Mouse (Mus musculus) erythroblast, adult 5-6 weeks (primary cell): ENCODE measurements at regions not wholly inside any gene's neighbourhood (a gene's known extent, or its start where the extent isn't known, plus 50 kb on each side); places are given as distances from the start of the nearest gene placed in this dataset.

ENCODE experiments used
- ATAC-seq: replicated peaks from 2 replicates; pipeline ENCODE4 v1.8.0; 2016; ENCODE audit warnings: moderate number of reproducible peaks, mild to moderate bottlenecking, moderate TSS enrichment, inconsistent platforms; ENCODE audit not compliant: poor library complexity, low FRiP score, severe bottlenecking

DNA sequence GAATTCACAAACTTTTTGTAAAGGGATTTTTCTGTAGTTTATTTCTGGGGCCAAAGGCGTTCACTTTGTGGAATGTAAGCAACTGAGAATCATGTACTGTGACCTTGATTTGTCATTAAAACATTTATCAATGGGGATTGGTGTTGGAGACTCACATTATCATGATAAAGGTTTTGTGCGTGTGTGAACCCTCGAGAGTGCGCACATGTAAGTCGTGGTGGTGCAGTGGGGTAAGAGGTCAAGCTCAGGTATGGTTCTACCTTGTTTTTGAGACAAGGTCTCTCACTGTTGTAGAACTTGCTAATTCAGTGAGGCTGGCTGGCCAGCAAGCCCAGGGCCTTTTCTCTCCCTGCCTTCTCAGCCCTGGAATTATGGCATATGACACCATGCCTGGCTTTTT is 280.4 kb downstream of the Rps24 start:
- no peak for ATAC-seq

DNA sequence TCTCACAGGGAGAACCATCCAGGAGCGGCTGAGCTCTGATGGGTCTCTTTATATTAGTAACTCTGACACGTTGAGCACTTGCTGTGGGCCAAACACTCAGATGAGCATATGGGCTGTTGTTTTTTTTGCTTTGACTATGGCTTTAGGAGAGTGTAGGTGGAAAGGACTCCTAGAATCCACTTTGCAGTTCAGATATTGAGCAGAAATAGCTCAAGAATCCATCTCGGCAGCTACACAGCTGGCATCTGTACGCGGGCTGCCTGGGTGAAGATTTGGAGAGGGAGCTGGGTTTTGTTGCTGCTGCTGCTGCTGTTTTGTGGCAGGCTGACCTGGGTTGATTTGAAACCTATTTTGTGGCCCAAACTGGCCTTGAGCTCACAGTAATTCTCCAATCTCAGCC is 281.0 kb downstream of the Rps24 start:
- no peak for ATAC-seq

DNA sequence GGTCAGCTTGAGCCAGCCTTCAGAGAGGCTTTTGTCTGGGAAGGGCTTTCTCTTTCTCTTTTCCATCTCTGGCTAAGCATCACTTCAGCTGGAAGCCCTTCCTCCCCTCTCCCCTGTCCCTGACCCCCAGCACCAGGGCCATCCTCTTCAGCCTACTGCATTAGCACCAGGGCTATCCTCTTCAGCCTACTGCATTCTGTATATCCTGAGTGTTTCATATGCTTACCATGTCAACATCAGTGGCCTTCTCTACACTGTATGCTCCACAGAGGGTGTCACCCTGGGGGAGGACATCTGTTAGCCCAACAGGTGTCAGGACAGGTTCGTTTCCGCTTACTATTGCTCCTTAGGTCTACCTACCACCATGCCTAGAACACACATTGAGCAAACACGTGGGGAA is 282.5 kb downstream of the Rps24 start:
- no peak for ATAC-seq

DNA sequence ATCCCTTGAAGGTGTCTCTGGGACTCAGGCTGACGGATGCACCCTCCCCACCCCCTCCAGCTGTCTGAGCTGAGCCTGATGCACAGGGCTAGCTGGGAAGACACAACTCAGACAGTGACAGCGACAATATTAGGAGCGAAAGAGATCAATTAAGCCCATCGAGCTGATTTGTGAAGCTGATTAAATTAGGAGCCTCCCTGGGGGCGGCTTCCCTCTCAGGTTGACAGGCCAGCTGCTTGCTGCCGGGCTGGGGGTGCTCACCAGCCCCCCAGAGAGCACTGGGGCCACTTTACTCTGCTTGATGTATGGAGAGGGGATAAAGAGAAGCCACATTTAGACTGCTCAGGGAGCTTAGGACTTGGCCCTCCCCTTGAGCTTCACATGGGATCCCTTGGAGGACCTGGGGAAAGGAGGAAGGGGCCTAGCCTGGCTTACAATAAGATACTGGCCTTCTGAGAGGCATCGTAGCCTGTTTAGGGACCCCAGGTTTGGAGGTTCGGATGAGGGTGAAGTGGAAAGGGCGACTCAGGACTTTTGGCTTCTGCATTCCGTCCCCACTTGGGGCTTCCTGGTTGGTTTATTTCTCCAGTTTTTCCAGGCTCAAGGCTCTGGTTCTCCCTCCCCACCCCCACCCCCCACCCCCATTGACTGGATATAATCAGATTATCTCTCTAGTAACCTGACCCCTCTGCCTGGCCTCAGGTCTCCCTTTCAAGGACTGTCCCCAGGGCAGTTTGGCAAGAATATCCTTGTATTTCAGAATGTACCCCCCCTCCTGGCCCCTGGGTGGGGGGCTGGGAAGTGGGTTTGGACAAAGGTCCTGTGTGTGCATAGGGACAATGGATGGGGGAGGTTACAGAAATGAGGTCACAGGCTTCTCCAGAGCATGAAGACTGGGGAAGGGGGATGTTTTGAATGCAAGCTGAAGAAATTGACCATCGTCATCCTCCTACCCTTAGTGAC is 283.4 kb downstream of the Rps24 start:
- no peak for ATAC-seq

DNA sequence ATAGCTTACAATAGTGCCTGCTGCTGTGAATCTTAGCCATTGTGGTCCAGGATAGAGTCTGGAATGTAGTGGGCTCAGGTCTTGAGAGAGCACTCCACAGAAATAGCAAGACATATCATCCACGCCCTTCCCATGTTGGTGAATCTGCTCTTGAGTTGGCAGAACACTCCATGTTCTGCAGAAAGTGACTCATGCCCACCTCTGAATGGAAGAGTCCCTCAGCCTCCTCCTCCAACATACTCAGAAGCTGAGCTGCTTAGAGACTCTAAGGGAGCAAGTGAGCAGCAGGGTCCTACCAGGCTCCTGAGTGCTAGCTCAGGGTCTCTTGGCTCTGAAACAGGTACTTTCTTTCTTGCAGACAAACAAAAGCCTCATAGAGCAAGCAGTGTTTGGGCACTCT is 284.7 kb downstream of the Rps24 start:
- no peak for ATAC-seq

DNA sequence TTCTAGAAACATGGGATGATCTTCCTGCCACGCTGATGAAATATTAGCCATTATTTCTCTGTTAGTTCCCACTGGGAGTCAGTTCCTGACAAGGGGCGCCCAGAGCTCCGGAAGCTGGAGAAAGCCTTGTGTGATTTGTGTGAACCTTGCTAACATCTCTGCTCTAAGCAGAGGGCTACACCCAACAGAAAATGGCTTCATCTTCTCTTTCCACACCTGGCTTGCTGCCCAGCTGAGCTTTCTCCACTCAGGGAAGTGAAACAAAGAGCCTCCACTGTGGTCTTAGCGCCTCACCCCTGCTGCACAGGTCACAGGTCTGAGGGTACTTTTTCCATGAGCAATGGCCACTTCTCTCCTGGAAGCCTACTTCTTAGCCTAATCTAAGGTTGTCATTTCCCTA is 285.2 kb downstream of the Rps24 start:
- ATAC-seq = no peak

DNA sequence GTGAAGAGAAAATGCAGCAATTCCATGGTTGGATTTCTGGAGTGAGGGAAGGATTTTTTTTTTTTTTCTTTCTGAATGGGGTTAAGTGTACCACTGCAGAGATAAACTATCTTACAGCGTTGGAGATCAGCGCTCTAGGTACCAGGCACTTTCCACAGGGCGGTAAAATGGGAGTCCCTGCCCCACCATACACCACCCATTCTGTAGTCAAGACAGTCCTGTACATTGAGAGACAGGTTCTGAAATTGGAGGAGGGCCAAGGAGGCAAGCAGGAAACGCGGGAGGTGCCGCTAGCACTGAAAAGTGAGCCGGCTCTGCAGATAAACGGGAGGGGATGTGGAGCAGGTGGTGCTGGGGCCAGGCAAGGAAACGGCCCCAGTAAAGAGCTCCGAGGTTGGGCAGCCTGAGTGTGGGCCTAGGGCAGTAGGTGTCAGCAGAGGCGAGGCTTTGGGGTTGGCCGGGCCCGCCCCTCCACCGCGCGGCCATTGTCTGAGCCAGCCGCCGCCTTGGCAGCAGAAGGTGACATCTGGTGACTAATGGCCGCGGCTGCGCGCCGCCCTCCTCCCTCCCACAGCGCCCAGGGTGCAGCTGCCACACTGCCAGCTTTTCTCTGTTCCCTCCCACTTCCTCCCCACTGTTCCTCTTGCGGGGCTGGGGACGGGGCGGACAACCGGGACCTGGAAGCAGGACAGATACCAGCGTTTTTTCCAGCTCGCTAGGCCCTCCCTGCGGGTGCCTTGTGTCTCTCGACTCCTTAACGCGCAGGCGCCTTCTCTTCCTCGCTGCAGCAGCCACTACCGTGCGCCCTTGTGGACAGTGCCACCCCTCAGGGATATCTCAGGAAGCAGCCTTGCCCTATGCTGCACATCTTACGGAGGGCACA is 292.1 kb downstream of the Rps24 start:
- no peak for ATAC-seq

DNA sequence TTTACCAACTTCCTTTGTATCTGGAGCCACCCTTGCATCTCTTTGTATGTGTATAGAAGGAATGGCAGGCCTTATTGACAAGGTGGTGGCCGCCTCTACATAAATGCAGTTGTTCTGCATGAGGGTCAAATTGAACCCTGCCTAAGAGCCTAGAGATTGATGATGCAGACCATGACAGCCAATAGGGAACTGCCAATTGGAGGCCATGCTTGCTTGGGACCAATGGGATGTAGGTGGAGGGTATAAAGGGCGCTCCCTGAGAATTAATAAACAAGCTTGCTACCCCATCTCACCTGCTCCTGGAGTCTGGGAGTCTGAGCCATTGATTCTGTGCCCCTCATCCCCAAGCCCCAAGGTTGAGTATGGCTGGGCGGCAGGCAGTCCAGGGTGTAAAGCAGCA is 294.7 kb downstream of the Rps24 start:
- no peak for ATAC-seq

DNA sequence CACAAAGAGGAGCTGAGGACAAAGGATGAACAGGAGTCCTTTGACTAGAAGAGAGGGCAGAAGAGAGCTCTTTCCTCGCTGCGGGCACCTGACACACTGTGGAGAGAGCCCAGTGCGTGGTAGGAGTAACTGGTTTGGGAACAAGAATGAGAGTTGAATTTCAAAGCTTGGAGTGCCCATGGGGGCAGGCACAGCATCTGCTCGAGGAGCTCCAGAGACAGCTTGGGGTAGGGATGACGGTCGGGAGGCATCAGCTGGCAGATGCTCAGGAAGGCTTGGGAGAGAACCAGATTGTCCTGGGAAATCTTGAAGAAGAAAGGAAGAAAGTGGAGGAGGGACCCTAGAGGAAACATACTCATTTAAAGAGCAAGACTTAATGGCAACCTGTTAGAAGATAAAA is 297.0 kb downstream of the Rps24 start:
- no peak for ATAC-seq

DNA sequence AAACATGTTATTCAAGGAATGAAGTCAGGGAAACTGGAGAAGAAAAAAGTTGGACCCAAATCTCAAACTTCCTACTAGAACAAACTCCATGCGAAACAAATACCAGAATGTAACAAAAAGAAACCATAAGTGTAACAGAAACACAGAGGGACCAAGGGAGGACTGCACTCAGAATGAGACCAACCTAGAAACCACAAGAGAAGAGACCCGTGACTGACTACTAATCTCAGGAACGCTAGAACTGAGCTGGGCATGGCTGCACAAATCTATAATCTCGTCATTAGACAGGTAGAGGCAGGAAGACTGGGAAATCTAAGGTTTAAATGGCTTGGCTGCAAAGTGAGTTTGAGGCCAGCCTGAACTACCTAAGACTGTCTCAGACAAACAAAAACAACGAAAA is 298.5 kb downstream of the Rps24 start:
- ATAC-seq = no peak

DNA sequence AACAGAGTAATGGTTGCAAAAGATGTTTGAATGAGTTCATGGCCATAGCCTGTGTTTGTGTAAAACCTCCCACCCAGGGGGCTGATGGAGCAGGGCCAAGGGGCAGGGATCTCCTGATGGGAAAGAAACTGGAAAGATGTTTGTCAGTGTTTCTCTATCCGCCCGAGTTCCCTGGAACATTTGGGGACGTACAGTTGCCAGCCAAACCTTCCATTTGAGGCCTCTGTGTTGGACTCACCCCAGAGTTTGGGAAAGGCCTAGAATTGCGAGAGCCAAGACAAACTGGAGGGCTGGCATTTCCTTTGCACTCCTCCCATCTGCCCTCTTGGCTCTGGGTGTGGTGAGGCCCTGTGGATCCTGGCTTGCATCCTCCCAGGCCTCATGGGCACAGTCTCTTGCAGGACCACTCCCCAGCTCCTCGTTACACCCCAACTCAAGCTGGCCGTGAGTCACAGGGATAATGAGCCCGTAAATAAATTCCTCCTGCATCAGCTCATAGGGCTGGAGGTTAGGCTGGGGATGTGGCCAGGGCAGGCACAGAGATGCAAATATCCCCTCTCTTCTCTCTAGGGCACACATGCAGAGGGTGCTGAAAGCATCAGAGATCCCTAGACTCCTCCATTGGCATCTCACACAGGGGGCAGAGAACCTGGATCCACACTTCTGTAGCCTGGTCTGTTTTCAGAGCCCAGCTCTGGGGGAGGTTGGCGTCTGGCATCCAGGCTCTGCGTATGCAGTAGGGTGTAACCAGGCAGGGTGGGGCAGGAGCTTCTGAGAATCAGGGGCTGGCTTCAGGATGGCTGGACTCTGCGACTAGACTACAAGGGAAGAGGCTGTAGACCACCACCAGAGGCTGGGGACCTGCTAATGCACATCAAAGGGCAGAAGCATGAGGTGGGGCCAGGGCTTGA is 306.7 kb downstream of the Rps24 start:
- ATAC-seq = no peak

DNA sequence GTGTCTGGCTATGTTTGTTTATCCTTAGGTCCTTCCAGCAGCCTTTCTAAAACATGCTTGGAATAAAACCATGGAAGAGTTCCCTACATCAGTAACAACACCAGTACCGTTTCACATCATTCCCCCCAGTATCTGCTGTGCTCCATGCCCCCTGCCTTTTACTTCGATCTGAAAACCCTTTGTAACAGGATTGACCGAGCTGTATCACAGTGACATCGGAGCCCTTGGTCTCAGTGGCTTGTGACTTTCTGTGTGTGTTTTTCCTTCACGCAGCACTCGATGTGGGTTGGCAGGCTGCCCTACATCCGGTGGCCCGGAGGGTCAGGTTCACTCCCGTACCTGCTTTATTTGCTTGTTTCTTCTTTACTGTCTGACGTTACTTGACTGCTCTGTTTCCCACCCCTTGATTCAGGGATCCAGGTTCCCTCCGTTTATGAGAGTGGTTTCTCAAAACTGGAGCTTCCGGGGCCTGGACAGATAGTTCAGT is 307.5 kb downstream of the Rps24 start:
- no peak for ATAC-seq

DNA sequence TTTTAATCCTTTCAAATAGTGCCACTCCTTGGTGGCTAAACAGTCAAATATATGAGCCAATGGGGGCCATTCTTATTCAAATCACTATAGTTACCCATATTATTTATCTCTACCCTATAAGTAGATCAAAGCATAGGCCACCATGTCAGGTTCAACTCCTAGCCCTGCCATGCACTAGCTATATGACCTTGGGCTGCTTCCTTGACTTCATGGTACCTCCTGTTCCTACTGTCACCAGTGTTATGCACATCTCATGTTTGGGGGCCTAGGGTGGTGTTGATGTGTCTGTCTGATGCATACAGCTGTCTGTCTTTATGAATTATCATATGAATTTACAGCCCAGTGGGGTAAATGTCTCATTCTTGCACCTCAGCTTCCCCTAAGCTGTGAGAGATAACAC is 310.6 kb downstream of the Rps24 start:
- no peak for ATAC-seq

DNA sequence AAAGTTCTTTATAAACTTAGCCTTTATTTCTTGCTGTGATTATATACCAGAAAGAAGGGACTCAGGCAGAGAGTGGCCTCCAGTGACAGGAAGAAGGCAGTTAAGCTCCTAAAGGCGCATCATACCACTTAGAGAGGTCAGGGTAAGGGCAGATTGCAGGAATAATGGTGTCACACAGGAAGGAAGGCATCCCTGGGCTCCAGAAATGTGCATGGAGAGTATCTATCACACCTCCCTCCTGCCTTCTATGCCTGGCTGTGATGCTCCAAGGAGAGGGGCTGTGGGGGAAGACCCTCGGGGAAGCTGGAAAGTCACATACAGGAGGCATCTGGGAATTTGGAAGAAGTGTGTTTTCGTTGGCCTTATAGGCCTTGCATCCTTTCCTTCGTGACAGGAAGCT is 311.1 kb downstream of the Rps24 start:
- ATAC-seq = no peak

DNA sequence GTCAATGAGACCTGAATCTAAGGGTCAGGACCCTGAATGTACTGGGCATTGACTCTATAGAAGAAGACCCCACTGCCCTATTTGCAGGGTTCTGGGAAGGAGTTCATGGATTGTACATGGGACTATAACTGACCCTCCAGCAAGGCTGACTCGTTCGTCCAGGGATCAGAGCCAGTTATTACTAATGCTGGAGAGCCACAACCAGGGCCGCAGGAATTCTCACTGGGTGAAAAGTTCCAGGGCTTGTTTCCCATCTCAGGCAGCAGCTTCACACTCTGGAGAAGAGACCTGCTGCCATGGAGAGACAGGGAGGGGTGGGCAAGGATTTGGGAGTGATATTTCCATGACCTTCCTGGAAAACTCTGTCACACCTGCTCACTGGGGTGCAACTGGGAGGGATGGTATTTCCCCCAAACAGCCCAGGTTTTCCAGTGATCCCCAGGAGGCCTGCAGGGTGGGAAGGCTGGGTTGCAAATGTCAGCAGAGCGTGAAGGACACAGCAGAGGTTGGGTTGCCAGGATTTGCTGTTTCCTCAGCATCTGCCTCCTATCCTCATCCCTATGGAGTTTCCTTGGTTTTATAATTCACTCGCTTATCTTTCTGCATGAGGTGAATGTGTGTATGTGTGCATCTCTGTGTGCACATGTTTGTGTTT is 316.2 kb downstream of the Rps24 start:
- ATAC-seq = no peak

DNA sequence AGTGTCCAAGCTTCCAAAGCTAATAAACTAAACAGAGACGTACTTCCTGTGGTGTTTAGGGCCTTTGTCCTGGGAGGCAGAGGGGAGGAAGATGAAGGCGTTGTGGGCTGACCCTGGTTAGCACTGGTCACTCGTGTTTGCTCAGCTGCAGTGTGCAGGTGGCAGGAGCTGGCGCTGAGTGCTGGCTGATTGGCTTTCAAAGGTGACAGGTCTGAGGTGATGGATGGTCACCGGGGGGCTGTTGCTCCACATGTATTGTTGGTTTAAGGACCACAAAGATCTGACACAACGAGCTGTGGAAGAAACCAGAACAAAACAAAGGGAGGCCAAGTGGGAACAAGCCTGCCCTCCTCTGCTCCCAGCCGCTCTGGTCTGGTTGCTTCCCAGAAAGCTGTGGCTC is 320.1 kb downstream of the Rps24 start:
- ATAC-seq = no peak

DNA sequence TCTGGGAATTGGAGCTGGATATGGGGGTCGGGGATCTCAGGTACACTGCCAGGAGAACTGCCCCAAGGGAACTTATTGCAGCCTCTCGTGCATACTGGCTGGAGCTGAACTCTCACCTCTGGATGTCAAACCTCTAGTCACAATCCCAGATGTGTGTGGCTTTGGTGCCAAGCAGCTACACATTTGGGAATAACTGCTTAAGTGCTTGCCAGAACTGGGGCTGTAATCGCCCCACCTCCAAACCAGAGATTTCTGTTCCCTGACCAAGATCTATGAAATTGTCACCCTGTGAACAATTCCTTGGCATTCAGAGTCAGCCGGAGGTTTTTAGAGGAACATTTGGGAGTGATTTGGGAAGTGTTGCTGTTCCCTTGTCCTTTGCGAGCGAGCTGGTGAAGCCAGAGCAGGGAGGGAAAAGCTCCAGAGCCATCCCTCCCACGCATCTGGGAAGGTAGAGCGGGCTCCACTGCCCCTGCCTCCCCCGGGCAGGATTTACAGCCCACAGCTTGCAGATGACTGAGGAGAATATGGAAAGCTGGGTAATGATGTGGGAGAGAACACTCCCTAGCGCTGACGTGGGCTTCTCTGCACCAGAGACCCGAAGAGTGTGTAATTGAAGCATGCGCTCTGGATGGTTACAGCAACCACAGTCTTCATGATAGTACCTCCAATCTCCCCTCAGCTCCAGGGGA is 336.1 kb downstream of the Rps24 start:
- ATAC-seq = no peak

DNA sequence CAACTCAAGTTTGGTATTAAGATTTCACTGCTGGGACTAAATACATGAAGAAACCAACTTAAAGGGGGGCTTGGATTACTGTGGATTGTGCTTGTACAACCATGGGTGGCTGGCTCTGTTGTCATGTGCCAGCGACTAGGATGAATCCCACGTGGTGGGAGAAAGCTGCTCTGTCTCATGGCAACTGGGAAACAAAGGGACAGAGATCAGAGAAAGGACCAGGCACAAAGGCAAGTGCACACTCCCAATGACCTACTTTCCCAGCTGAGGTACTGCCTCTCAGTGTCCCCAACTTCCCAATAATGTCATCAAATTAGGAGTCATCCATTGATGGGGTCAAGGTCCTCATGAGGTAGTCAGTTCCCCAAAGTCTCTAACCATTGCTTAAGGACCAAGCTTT is 337.4 kb downstream of the Rps24 start:
- ATAC-seq = no peak
